Mouse (Mus musculus) thymus, postnatal 36 days (tissue): Measurements from ENCODE around the gene Tat.

ENCODE experiments used
- DNase-seq, 2 experiments: peaks; one replicate each; pipeline ENCODE4 v3.0.0; 2022; ENCODE audit warnings: mixed read lengths in 2 of 2

Tat gene

DNA sequence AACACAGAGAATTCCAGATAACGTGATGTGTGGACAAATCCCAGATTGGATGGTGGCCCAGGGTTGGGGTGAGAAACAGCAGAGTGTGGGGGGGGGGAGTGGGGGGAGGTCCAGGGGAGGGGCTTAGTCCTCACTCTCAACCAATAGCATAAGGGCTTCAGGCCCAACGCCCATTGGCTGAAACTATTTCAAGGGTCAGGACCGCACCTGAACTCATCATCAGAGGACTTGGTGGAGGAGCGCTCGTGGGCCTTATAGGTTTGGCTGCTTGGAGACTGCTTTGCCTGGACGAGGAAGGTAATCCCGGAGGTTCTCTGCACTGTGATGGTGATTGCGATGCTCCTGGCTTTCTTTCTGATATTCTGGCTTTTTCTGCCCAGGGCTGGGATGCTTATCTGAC lies at the start of gene Tat:
Tat (plus strand) TSS at position 214 of the 400 bp plus-strand sequence.
- no peak for DNase-seq

DNA sequence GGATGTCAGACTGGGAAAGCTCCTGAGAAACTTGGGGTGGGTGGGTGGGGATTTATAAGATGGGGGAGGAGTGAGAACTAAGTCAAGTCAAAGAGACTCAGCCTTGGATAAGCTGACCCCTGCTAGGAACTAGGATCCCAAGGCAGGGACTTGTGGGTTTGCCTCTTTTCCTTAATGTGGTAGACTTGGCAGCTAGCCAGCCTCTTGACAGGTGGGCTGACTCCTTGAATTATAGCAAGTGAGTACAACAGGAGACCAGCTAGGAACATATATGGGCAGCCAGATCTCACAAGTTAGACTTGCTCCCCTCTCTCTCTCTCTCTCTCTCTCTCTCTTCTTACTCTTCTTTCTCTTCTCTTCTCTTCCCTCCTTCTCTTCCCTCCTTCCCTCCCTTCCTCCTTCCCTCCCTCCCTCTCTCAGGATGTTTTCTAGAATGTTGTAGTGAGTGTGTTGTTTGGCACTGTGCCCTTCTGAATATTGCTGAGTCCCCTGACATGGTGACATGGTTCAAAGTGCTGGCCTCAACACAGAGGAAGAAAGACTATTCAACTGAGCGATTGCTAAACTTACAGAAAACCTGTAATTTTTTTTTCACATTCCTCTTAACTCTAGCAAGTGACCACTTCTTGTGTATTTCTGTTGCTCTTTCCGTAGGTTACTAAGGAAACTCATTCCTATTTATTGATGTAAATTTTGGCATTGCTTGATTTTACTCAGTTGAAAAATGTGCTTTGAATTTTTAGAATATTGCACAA lies 48.5 kb upstream of the Tat start:
- DNase-seq = no peak

DNA sequence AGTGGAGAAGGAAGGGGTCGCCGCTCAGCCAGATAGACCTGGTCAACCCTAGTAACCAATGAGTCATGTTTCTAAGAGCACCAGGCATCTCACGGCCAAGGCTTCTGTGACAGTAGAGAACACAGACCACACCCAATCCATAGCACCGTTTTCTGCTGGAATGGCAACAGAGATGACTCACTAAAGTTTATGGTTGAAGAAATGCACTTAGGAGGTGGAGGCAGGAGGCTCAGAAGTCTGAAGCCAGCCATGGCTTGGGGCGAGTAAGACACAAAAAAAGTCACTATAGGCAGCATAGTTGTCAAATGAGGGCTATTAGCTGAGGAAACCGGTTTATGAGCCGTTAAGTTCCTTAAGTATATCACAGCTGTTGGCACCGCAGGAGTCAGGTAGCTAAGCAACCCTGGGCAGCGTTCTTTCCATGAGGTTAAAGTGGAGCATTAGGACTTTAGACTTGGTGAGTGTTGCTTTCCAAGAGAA lies 45.0 kb upstream of the Tat start:
- no peak for DNase-seq

DNA sequence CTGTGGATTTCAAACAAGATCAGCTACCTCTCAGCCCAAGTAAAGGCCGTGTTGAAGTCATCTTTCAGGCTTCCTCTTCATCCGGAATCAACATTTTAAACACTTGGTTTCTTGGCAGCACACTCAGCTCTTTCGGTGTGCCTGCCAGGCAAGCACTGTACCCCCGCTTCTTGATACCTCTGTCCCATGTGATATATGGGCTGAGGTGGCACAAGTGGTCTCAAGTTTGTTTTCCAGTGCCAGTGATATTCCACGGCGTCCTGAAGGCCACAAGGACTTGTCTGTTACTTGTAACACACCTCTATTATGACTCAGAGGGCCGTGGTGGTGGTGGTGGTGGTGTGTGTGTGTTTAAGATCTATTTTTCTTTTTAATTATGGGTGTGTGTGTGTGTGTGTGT lies 44.5 kb upstream of the Tat start:
- no peak for DNase-seq

DNA sequence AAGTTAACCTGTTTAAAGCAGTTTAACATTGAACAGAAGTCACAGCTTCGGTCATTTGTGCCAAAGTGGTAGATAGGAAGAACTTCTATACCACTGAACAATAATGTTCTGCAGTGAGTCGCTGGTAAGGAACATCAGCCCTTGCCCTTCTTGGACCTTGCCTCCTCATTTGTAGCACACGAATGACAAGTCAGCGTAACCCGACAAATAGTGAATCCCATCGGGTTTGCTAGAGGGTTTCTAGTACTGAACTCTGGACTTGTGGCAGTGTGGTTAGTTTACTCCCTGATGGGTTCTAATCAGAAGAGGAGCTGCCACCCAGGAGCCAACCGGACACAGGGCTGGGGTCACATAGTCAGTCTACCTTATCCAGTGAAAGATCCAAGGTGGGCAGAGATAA lies 44.0 kb upstream of the Tat start:
- DNase-seq = no peak

DNA sequence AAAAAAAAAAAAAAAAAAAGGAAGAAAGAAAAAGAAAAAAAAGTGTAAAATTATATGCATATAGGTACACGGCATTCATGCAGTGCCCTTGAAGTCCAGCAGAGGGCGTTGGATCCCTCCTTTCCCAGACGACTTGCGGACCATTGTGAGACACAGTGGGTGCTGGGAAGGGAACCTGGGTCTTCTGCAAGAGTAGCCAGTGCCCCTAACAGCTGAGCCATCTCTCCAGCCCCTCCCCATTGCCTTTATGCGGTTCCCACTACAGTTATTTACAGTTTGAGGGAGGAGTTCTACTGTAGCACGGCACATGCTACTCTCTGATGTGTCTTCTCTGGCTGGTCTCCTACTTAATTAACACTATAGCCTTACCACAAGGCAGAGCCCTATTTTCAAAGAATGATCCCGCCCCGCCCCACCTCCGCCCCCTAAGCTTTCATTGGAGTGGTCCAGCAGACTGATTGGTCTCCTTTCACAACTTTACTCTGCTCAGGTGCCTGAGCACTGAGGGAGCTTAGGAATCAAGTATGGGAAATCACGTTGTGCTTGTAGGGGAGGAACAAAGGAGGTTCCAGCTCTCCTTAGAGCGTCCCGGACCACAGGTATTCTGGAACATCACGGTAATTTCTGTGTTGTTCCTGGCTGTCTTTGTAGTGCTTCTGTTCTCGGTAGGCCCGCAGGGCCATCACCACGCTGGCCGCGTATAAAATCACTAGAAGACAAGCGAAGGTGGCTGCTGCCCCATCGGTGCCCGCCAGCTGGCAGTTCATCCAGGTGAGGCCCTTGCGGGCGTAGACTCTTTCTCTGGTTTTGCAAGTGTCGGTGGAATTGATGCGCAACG lies 42.6 kb upstream of the Tat start:
- peak in 1 of 2 experiments; percentile 12 for DNase-seq

DNA sequence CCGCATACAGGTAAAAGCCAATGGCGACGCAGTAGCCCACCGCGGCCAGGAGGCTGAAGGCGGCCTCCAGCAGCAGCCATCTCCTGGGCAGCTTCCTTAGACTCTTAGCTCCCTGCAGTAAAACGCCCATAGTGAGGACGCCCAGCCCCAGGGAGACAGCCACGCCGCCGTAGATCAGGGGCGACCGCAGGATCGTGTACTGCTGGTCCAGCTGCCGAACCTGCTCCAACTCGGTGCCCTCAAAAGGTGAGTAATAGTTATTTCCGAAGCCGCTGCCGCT lies 42.0 kb upstream of the Tat start:
- no peak for DNase-seq

DNA sequence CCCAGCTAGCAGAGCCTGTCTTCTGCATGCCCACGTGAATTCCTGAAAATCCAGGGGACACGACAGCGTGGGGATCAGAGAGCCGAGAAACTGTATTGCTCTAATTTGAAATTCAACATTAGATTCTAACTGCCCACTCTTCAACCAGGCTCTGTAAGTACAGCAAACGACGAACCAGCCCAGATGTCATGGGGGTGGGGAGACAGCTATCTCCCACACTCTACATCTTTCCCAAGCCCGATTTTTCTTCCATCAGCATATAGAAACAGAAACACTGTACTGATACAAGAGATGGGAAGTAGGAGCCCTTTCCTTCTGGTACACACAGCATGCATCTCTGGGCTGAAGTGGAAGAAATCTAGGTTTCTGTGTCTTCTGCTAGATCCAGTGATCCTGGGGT lies 38.1 kb upstream of the Tat start:
- no peak for DNase-seq

DNA sequence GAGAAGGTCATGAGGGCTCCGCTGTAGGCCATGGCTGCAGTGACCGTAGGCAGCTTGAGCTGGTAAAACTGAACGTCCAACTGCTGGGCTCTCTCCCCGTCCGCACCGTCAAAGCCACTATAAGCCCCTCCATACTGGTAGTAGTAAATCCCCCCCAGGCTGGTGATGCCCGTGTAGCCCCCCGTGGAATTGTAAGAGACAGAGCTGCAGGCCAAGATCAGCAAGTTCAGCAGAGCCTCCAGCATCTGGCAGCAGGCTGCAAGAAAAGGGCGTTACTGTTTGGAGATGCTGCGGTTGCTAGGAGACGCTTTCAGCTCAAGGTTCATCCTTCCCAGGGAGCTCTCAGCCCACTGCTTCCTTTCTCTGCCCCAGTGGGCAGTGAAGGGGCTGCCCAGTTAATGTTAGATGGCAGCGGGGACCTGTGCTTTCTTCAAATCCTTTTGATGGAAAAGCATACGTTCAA lies 35.7 kb upstream of the Tat start:
- DNase-seq = no peak

DNA sequence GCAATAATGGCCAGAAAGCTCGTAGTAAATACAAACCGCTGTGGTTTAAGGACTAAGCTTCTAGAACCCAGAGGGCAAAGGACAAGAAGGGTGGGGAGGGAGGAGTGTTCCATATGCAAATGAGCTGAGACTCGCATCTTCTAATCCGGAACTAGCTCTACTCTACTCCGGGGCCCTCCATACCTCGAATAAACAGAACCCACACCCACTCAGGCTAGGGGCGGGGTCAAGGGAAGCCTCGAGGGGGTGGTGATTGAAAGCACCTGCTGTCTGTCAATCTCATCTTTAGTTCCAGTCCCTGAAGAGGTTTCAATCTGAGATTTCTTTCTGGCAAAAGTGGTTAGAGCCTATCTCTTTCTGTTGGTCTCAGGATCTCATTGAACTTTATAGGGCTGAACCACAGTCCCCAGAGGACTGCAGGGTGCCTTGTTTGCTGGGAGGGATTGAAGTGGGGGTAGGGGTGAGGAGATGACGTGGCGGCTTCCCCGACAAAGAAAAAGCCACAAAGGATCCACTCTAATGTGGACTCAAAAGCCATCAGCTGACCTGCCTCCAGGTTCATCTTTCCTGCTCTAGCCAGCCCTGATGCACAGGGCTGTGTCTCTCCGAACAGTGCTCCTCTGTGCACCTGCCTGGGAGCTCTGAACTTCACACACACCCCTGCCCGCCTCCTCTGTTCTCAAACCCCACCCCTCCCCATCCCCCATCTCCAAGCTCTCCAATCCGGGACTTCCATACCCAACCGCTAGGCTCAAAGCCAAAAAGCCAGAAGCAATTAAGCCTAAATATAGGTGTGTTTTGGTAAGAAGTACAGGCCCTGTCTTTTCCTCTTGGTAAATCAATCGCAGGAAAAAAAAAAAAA lies 32.8 kb upstream of the Tat start:
- peak in 1 of 2 experiments; percentile 27 for DNase-seq

DNA sequence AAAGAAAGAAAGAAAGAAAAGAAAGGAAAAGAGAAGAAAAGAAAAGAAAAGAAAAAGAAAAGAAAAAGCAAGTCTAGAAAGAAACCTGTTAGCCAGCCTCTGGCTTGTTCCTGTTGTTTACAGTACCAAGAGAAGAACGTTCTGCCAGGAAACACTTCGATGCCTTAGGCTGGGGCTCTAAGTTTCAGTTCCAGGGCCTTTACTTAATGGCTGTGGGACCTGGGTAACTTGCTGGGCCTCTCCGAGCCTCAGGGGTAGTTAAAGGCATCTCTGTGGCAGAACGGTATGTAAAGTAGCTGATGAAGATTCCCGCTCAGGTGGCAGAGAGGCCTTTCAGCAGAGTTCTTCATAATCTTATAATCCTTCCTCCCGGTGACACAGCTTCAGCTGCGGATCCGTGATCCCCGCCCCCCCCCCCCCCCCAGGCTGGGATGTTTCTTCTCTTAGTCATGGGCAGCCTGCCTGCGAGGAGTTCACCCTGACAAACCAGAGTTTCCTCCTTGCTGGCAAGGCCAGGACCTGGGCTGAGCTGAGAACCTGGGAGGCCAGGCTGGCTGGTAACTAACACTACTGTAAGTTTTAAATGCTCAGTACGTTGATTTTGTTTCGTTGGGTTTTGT lies 32.1 kb upstream of the Tat start:
- no peak for DNase-seq

DNA sequence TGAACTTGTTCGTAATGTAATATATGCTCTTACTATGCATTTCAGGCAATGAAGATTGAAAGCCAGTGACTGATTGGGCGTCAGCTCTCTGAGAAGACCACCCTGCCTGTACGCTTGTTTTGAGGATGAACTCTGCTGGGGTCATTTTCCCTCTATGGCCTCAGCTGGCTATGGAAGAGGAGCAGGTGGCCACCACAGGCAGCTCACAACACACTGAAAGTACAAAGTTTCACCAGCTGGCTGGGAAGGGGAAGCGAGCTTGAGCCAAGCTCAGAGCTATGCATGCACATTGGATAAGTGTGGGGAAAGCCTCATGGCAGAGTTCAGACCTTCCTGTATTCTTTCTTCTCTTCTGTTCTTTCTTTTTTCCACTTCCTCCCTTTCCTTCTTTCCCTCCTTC lies 31.1 kb upstream of the Tat start:
- no peak for DNase-seq

DNA sequence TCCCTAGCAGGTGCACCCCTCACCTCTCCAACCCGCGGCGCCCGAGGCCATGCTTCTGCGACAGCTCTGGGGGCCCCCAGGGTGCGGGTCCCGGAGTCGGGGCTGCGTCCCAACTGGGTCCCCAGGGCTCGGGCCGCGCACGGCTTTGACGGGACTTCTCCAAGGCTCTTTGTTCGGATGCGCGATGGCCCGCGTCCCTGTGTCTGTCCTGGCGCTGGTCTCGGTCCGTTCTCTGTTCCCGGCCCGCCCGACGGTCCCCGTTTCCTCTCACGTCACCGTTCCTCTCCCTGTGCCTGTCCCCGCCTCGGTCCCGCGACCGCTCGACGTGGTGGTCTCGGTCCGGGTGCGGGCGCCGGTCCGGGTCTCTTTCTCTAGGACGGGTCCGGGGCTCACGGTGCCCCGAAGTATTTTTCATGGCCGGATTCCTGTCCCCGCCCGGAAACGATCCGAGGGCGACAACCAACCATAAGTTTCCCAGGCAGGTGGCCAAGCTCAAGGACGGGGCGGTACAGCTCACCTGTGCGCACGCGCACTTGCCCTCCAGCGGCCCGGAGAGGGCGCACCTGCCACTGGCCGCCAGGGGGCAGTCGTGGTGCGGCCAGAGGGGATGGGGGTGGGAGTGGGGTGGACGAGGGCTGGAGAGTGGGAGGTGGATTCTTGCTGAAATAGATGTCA lies 28.4 kb upstream of the Tat start, which contains the start of gene Marveld3:
Marveld3 (minus strand) TSS at position 511 of the 675 bp plus-strand sequence.
- DNase-seq = peak; percentile 32 to 36

DNA sequence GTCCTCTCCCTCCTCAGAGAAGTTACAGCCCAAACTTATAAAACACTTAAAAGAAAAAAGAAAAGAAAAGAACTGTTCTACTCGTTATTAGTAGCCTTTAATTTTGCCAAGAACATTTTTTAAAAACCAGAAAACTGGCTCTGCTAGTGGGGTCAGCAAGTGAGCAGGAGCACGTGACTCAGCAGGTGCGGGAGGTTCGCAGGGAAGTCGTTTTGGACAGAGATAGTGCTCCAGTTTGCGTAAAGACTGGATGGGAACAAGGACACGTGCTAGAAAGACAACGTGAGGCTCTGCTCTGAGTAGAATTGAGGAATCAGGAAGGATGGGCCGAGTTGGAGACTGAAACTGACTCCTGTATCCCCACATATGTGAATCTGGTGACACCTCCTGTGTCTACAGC lies 27.3 kb upstream of the Tat start:
- DNase-seq = no peak

DNA sequence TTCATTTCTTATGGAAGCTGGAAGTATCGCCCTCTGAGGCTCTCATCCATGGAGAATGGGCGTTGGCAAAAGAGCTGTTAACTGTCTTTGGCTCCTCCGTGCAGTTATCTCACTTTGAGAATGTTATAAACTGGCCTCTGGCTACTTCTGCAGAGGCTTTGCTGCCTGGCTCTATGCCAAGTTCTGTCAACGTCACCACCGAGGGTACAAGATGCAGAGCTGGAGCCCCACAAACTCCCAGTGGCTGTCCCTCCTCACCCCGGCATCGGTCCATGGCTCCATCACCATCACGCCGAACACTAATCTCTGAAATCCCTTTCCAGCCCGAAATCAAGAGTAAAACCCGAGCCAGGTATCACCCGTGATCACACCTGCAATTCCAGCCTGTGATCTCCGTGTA lies 26.8 kb upstream of the Tat start:
- no peak for DNase-seq

DNA sequence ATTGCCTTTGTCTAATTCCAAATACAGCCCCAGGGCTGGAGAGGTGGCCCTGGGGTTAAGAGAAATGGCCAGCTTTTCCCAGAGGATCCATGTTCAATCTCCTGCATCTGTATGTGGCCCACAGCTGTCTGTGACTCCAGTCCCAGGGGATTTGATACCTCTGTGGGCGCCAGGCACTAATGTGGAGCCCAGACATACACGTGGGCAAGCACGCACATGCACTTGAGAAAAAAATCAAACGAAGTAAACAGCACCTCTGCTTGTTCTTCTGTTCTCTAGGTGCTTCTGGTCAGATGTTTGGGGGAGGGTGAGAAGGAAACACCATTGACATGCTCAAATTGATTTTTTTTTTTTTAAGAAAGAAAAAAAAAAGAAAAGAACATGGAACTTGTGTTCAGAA lies 26.1 kb upstream of the Tat start:
- DNase-seq = no peak

DNA sequence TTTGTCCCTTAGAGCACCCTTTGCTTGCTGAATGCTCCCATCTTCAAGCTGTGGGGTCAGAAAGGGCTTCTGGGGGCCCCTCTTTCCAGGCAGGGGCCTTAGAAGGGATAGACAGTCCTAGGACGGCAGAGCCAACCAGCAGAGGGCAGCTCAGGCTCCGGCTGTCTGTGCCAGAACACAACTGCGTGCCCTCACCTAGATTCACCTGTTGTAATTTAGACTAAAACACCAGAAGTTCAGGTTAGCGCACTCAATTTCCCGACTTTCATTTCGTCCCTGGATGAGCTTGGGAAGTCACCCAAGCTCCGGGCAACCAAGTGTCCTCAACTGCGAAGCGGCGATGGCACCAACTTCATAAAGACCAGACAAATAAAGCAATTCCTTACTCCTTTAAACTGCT lies 21.4 kb upstream of the Tat start:
- DNase-seq = no peak

DNA sequence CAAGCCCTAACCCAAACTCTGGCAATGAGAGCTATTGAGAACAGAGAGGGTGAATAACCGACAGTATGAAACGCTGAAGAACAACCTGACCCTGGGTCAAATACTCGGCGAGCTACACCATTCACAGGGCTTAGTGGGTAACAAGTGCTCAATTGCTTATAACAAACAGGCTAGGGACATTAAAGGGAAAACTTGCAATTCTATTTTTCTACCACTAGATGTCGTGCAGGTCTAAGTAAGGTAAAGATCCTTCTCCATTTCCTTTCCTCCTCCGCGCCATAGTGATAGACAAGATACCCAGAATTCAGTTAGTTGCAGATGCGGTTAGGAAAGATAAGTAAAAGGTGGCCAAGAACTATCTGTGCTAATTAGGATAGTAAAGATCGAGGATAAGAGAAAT lies 19.9 kb upstream of the Tat start:
- no peak for DNase-seq

DNA sequence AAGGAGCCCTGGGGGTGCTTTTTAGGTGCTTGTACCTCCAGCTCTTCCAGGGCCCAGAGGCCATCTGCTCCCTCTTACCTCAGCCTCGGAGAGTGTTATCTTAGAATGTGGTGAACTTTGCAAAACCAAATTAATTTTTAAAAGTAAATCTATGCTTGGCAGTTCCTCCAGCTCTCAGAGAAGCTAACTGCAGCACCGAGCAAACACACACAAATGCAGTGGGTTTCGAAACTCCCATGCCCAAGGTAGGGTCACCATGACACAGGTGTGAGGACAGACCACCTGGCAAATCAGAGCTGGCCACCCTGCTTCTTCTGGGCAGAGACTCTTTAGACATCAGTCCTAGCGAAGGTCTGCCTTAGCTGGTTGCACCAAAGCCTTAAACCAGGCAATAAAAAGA lies 17.3 kb upstream of the Tat start:
- no peak for DNase-seq

DNA sequence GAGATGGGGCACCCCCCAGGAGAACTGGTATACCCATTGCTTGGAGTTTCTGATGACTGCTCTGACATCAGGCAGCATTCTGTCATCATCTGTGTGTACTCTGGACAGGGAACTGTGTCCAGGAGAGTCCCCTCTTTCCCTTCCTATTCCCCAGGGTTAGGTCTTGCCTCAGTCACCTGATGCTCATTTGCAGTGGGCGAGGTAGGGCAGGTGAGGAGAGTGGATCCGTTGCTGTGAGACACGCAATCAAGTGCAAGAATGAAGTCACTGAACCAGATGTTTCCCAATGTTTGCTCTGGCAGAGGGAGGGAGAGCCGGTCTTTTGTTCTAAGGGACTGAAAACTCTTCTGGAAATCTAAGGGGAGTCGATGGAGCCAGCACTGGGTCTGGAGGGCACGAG lies 10.9 kb upstream of the Tat start:
- DNase-seq = no peak

DNA sequence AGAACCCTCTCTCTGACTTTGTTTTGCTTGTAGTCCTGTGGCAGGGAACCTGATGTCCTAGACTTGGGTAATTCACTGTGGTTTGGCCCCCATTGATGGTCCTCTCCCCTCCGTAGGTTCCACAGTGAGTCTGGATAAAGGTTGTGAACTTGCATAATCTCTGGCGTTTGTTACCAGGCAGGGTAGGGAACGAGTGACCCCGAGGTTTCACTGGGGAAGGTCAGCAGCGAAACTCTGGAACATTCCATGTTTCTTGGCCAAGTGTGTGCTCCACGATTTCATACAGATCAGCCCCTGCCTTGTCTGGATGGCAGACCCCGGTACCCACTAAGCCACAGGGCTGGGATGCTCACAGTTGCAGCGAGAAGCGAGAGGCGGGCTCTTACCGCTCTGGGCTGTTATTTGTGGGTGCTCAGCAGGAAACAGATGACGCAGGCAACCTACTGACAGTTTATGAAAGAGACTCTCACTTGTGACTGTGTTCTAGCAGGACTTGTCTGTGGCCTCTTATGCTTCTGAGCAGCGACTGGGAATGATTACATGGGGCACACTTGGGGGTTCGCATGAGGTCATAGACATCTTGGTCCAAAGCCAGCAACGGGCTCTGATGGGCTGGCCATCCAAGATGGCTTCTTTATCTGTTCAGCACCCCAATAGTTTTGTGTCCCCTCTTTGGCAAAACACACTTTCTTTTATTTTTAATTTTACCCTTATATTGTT lies 7.7 kb upstream of the Tat start:
- peak in 1 of 2 experiments; percentile 30 for DNase-seq

DNA sequence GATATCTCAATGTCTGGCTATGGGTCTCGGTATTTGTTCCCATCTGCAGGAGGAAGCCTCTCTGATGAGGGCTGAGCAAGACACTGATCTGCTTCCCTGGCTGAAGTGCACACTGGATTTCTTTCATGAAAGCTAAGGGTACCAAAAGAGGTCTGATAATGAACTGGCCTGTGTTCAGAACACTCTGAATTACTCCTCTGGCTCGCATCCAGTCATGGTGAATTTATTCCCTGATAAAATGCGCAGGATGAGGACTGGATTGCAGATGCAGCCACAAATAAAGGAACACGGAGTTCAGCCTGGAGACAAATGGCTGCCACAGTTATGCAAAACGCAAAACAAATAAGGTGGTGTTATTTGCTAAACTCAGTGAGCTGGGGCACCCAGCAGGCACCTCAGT lies 6.3 kb upstream of the Tat start:
- no peak for DNase-seq
